Mouse (Mus musculus) heart, embryonic 15.5 days (tissue): ENCODE data around the gene Vps36. TPM values are rescaled to one million over a fixed set of nuclear protein-coding genes. Genes with fewer than 3 reads are reported as not detected.
A peak's percentile ranks its signal among the peaks of the same experiment; 100 is the strongest.

ENCODE experiments used
- ATAC-seq: fragments of 200-750 bp; cut with Nextera tagmentation; replicated peaks from 2 replicates; pipeline ENCODE4 v1.8.0; 2017; ENCODE audit warnings: low read depth, moderate TSS enrichment; ENCODE audit not compliant: insufficient number of reproducible peaks, insufficient read depth, low FRiP score
- H3K27ac ChIP-seq: fragments of 300-500 bp; sonication (generic); 2 replicates; pipeline ENCODE4 v1.5.1; 2015; ENCODE audit warnings: mild to moderate bottlenecking, inconsistent platforms
- H3K27me3 ChIP-seq: fragments of 300-500 bp; sonication (generic); 2 replicates; pipeline ENCODE4 v1.6.1; 2015; ENCODE audit warnings: inconsistent platforms
- H3K36me3 ChIP-seq: fragments of 300-500 bp; sonication (generic); 2 replicates; pipeline ENCODE4 v1.6.1; 2015; ENCODE audit warnings: mild to moderate bottlenecking, inconsistent platforms
- H3K4me1 ChIP-seq: fragments of 300-500 bp; sonication (generic); replicated peaks from 2 replicates; pipeline ENCODE4 v1.6.1; 2015; ENCODE audit warnings: inconsistent platforms
- H3K4me2 ChIP-seq: fragments of 300-500 bp; sonication (generic); 2 replicates; pipeline ENCODE4 v1.6.1; 2015; ENCODE audit warnings: inconsistent platforms, mild to moderate bottlenecking, moderate library complexity
- H3K4me3 ChIP-seq: fragments of 300-500 bp; sonication (generic); 2 replicates; pipeline ENCODE4 v1.5.1; 2015; ENCODE audit warnings: mild to moderate bottlenecking, inconsistent platforms
- H3K9ac ChIP-seq: fragments of 300-500 bp; sonication (generic); 2 replicates; pipeline ENCODE4 v1.6.1; 2015; ENCODE audit warnings: mild to moderate bottlenecking, inconsistent platforms
- H3K9me3 ChIP-seq: fragments of 300-500 bp; sonication (generic); replicated peaks from 2 replicates; pipeline ENCODE4 v1.6.1; 2016; ENCODE audit warnings: inconsistent platforms
- WGBS: fragments of 180-500 bp; shearing (Covaris S2); methylation state at CpG from one replicate; pipeline ENCODE4 v1.1.7; 2015; ENCODE audit warnings: mixed read lengths; 5-methylcytosine and 5-hydroxymethylcytosine counted together
- polyA plus RNA-seq: library from polyadenylated mRNA; unstranded; fragments of >200 nt; fragmentation: Nextera tagmentation; extraction: Ambion mirVana; gene quantifications from 2 replicates; pipeline ENCODE4 v1.2.1, GENCODE M21; 2015

The Vps36 gene
- polyA plus RNA-seq, 1 experiment from 2014 or later, result 20.5 TPM

DNA sequence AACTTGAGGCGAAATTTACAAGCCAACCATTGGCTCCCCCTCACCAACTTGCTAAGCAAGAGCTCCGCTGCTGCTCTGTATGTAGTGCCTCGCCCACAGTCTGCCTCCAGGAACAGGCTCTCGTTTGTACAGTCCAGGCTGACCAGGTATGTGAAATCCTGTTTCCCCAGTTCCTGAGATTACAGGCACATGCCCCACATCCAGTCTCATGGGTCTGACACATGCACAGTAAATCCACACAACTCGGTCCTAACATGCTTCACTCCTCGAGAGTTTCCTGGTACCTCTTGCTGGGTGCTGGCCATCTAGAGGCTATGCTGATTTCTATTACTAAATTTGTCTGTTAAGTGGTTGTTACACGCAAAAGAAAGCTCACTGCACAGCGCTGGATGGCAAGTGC is 33.8 kb downstream of the Vps36 start:
- no peak for ATAC-seq
- WGBS, result 53% methylated on average over 8 of the region's 8 CpGs
- Histone ChIP-seq H3K9ac (no peak overlapping the region), H3K4me1 (peaks cover 8% of the 10 kb centered on the region), H3K4me3 (no peak overlapping the region), H3K4me2 (peak overlapping the region; percentile 92), H3K36me3 (peaks cover 9% of the 10 kb centered on the region; the same call in 1 of the 2 replicates), H3K9me3 (no peaks in the 10 kb centered on the region), H3K27me3 (no peaks in the 10 kb centered on the region), H3K27ac (peak overlapping the region; percentile 63)

DNA sequence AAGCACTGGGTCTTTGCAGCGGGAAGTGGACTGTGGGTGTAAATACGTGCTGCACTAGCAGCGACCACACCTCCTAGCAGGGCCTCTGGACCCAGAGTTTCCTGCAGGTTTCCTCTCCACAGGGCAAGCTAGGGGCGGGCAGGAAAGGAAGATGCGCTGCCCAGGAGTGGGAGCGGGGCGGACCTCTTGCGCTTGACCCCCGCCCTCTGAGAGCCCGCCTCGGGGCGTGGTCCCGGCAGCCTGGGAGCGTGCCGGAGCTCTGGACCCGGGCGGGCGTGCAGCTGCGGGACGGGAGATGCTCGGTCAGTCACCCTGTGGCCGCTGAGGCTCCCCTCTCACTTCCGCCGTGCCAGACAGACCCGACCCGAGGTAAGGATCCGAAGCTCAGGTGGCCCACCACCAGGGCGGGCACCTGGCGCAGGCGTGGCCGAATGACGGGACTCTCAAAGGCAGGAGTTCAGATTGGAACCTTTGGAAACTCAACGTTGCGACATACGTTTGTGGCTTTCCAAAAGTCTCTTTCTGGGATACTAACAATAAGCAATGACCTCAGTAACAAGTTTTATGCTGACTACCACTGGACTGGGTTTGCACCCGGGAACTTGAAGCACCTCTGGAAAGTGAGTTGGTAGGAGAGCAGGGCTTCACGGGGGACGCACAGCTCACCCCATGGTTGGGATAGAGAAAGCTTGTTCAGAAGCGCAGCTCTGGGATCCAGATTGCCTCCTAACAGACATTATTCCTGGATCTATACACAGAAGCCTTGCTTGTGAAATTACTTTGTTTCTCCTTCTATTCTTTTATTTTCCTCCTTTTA is 34.7 kb downstream of the Vps36 start, which contains the start of gene Thsd1:
Thsd1 (plus strand) TSS at position 253 of the 817 bp plus-strand sequence.
- H3K9ac ChIP-seq, result peak within 1 kb of the TSS; percentile 54
- peak; percentile 87 for ATAC-seq
- no peaks in the 10 kb centered on the region for H3K9me3 ChIP-seq
- under 1% methylated on average over 39 of the region's 39 CpGs for WGBS
- H3K4me2 ChIP-seq, result peak within 1 kb of the TSS; percentile 92
- peak within 1 kb of the TSS; percentile 63 for H3K27ac ChIP-seq
- H3K36me3 ChIP-seq, result peaks cover 6% of the 10 kb centered on the region; the same call in 1 of the 2 replicates
- H3K4me1 ChIP-seq, result peaks cover 8% of the 10 kb centered on the region
- peak within 1 kb of the TSS; percentile 63 for H3K4me3 ChIP-seq
- no peaks in the 10 kb centered on the region for H3K27me3 ChIP-seq

DNA sequence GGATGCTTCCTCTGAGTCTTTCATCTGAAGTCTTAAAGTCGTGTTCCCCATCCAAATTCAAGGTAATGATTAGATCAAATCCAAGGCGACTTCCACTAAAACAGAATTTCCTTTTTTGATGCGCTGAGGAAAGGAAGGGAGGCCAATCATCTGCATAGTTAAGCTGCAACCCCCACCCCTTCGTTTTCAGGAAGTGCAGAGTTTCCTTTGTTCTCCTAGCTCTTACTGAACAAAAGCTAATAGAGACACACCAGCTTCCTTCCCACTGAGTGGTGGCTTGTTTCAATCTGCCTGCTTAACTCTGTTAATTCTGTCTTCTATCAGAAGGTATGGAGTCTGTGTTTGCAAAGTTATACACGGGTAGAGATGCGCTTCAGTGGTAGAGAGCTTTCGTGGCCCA is 36.0 kb downstream of the Vps36 start:
- H3K4me2 ChIP-seq, result peak overlapping the region; percentile 92
- peak overlapping the region; percentile 63 for H3K4me3 ChIP-seq
- H3K27me3 ChIP-seq, result no peaks in the 10 kb centered on the region
- WGBS, result 45% methylated on average over 7 of the region's 7 CpGs
- 0 out of 2 replicates have a peak, but pooled peaks have one; percentile 23 for ATAC-seq
- peaks cover 8% of the 10 kb centered on the region for H3K4me1 ChIP-seq
- no peaks in the 10 kb centered on the region for H3K9me3 ChIP-seq
- H3K9ac ChIP-seq, result 0 out of 2 replicates have a peak overlapping the region, but pooled peaks have one; percentile 3
- no peaks in the 10 kb centered on the region; the same call in 1 of the 2 replicates for H3K36me3 ChIP-seq
- peak overlapping the region; percentile 67 for H3K27ac ChIP-seq

DNA sequence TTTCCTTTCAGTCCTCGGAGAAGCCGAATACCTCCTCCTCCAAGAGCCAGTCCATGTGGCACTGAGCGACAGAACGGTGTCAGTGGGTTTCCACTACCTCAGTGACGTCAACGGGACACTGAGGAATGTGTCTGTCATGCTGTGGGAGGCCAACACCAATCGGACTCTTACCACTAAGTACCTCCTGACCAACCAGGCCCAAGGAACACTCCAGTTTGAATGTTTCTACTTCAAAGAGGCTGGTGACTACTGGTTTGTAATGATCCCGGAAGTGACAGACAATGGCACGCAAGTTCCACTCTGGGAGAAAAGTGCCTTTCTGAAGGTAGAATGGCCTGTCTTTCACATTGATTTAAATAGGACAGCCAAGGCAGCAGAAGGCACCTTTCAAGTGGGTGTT is 50.4 kb downstream of the Vps36 start:
- Histone ChIP-seq H3K4me3 (no peak overlapping the region), H3K36me3 (no peaks in the 10 kb centered on the region), H3K27ac (no peak overlapping the region), H3K4me2 (no peak overlapping the region), H3K4me1 (no peaks in the 10 kb centered on the region), H3K9ac (no peak overlapping the region), H3K27me3 (no peaks in the 10 kb centered on the region), H3K9me3 (no peaks in the 10 kb centered on the region)
- 81% methylated on average over 9 of the region's 9 CpGs for WGBS
- ATAC-seq, result no peak

DNA sequence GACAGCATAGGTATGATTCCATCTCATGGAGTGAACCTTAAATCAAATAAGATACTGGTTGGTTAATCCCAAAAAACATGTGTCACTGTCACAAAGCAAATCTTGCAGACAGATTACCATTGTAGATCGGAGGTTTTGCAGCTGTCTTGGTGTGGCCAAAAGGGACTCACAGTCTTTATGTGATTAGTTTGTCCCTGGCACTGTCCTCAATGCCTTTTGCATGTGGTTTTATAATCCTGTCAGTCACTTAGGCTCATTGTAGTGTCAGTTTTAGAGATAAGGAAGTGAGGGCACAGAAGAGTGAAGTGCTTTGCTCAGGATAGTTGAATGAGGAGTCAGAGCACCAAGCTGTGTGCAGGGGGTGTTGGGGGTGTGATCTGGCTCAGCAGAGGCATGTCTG is 53.1 kb downstream of the Vps36 start:
- ATAC-seq, result no peak
- H3K4me1 ChIP-seq, result no peaks in the 10 kb centered on the region
- no peak overlapping the region for H3K9ac ChIP-seq
- H3K4me3 ChIP-seq, result no peak overlapping the region
- no peaks in the 10 kb centered on the region for H3K36me3 ChIP-seq
- H3K27me3 ChIP-seq, result no peaks in the 10 kb centered on the region
- no peak overlapping the region for H3K4me2 ChIP-seq
- 68% methylated on average over 1 of the region's 1 CpGs for WGBS
- H3K9me3 ChIP-seq, result no peaks in the 10 kb centered on the region
- H3K27ac ChIP-seq, result no peak overlapping the region

GRCm38 (mm10) chr8:22247956-22248355 is 55.3 kb downstream of the Vps36 start:
- no peak for ATAC-seq
- no peak overlapping the region for H3K27ac ChIP-seq

GRCm38 (mm10) chr8:22249080-22249479 is 56.5 kb downstream of the Vps36 start:
- Histone ChIP-seq H3K4me1 (no peaks in the 10 kb centered on the region), H3K36me3 (no peaks in the 10 kb centered on the region), H3K9me3 (no peaks in the 10 kb centered on the region), H3K4me3 (no peak overlapping the region), H3K27me3 (no peaks in the 10 kb centered on the region), H3K9ac (no peak overlapping the region), H3K27ac (no peak overlapping the region), H3K4me2 (no peak overlapping the region)
- WGBS, result 73% methylated on average over 9 of the region's 9 CpGs
- no peak for ATAC-seq

More at GRCm38 (mm10) chr8:22247956-22248355, 55.3 kb downstream of the Vps36 start:
- WGBS, result 83% methylated on average over 12 of the region's 12 CpGs
- no peaks in the 10 kb centered on the region for H3K9me3 ChIP-seq
- H3K4me2 ChIP-seq, result no peak overlapping the region
- H3K9ac ChIP-seq, result no peak overlapping the region
- no peaks in the 10 kb centered on the region for H3K36me3 ChIP-seq
- no peaks in the 10 kb centered on the region for H3K27me3 ChIP-seq
- no peaks in the 10 kb centered on the region for H3K4me1 ChIP-seq
- no peak overlapping the region for H3K4me3 ChIP-seq

DNA sequence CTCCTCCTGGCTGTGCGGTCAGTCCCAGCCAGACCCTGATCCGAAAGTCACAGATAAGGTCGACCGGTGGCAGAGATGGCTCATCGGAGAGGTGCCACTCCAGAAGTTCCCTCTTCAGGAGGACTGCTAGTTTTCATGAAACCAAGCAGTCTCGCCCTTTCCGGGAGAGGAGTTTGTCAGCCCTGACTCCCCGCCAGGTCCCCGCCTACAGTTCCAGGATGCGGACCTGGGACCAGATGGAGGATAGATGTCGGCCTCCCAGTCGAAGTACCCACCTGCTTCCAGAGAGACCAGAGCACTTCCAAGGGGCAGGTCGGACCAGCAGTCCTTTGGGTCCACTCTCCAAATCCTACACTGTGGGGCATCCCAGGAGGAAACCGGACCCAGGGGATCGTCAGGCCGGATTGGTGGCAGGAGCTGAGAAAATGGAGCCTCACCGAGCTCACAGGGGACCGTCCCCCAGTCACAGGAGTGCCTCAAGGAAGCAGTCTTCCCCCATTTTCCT is 66.4 kb downstream of the Vps36 start:
- H3K9me3 ChIP-seq, result no peaks in the 10 kb centered on the region
- whole genome bisulfite sequencing, result 80% methylated on average over 18 of the region's 18 CpGs

GRCm38 (mm10) chr8:22259531-22259930 is 66.9 kb downstream of the Vps36 start:
- H3K27ac ChIP-seq, result 0 out of 2 replicates have a peak overlapping the region, but pooled peaks have one; percentile 9

More for the DNA sequence above, 66.4 kb downstream of the Vps36 start:
- no peak overlapping the region for H3K9ac ChIP-seq
- ATAC-seq, result no peak
- no peak overlapping the region for H3K27ac ChIP-seq
- no peaks in the 10 kb centered on the region for H3K27me3 ChIP-seq
- H3K4me3 ChIP-seq, result no peak overlapping the region
- peaks cover 14% of the 10 kb centered on the region for H3K4me1 ChIP-seq
- no peaks in the 10 kb centered on the region for H3K36me3 ChIP-seq
- no peak overlapping the region for H3K4me2 ChIP-seq

GRCm38 (mm10) chr8:22260091-22260722 is 67.6 kb downstream of the Vps36 start:
- H3K4me2 ChIP-seq, result no peak overlapping the region
- H3K36me3 ChIP-seq, result no peaks in the 10 kb centered on the region
- 19% methylated on average over 9 of the region's 9 CpGs for WGBS
- H3K4me1 ChIP-seq, result peaks cover 14% of the 10 kb centered on the region
- no peaks in the 10 kb centered on the region for H3K9me3 ChIP-seq
- no peak overlapping the region for H3K9ac ChIP-seq
- H3K27ac ChIP-seq, result peak overlapping the region; percentile 32; the same call in 1 of the 2 replicates
- 0 out of 2 replicates have a peak, but pooled peaks have one; percentile 25 for ATAC-seq
- H3K4me3 ChIP-seq, result no peak overlapping the region
- no peaks in the 10 kb centered on the region for H3K27me3 ChIP-seq

More at GRCm38 (mm10) chr8:22259531-22259930, 66.9 kb downstream of the Vps36 start:
- peaks cover 14% of the 10 kb centered on the region for H3K4me1 ChIP-seq
- ATAC-seq, result no peak
- H3K36me3 ChIP-seq, result no peaks in the 10 kb centered on the region
- H3K4me3 ChIP-seq, result no peak overlapping the region
- no peaks in the 10 kb centered on the region for H3K27me3 ChIP-seq
- 76% methylated on average over 12 of the region's 12 CpGs for WGBS
- no peak overlapping the region for H3K9ac ChIP-seq
- no peak overlapping the region for H3K4me2 ChIP-seq
- H3K9me3 ChIP-seq, result no peaks in the 10 kb centered on the region

GRCm38 (mm10) chr8:22262267-22262666 is 69.7 kb downstream of the Vps36 start:
- no peak for ATAC-seq
- H3K27ac ChIP-seq, result no peak overlapping the region
- H3K4me2 ChIP-seq, result no peak overlapping the region
- H3K9me3 ChIP-seq, result no peaks in the 10 kb centered on the region
- no peak overlapping the region for H3K9ac ChIP-seq
- H3K4me3 ChIP-seq, result no peak overlapping the region
- peaks cover 10% of the 10 kb centered on the region for H3K4me1 ChIP-seq
- WGBS, result 80% methylated on average over 3 of the region's 3 CpGs
- no peaks in the 10 kb centered on the region for H3K36me3 ChIP-seq
- H3K27me3 ChIP-seq, result no peaks in the 10 kb centered on the region
